Mouse (Mus musculus) brain, embryonic 14.5 days (tissue): Measurements from ENCODE around the gene Fat1.

Source experiments
- CTCF ChIP-seq: fragments of 200-500 bp; IDR thresholded peaks from 2 replicates; pipeline ENCODE4 v1.5.1; 2012; ENCODE audit warnings: inconsistent platforms, mild to moderate bottlenecking, moderate library complexity, borderline replicate concordance; ENCODE audit not compliant: insufficient read depth, insufficient read length; ENCODE audit errors: extremely low read depth
- POLR2A ChIP-seq: fragments of 200-500 bp; IDR thresholded peaks from 2 replicates; pipeline ENCODE4 v1.6.1; 2012; ENCODE audit warnings: mild to moderate bottlenecking, inconsistent platforms, borderline replicate concordance; ENCODE audit not compliant: poor library complexity, insufficient read depth, insufficient read length, severe bottlenecking; ENCODE audit errors: extremely low read depth

DNA sequence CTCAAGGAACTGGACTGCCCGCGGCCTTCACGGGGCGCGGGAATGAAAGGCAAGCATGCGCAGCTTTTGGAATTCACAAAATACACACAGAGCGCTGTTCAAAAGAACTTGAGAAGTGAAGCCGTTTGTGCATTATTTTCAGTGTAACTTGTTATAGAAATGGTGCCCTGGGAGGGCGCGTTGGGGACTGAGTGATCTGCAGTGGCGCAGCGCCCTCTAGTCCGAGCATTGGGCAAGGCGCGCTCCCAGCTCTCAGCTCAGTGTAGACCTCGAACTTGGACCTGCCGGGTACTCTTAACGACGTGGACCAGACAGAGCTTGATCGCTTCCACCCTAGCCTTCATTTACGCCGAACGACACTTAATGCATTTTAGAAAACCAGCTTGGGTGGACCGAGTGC lies 494 bp downstream of the Fat1 start:
- no peak for TF ChIP-seq POLR2A
- peak; percentile 87 for TF ChIP-seq CTCF
